Mouse (Mus musculus) kidney, adult 2 months (tissue): Measurements from ENCODE around the gene Atg4c. TPM values are rescaled to one million over a fixed set of nuclear protein-coding genes. Genes with fewer than 3 reads are reported as not detected.
A peak's percentile ranks its signal among the peaks of the same experiment; 100 is the strongest.

Experiments used
- DNase-seq: peaks from one replicate; pipeline ENCODE4 v3.0.0; 2021
- H3K27ac ChIP-seq: fragments of 200-500 bp; 2 replicates; pipeline ENCODE4 v1.5.1; 2012; ENCODE audit warnings: low read depth, low read length, control low read depth, inconsistent platforms; ENCODE audit not compliant: insufficient read depth
- H3K27me3 ChIP-seq: fragments of 200-500 bp; replicated peaks from 2 replicates; pipeline ENCODE4 v1.6.1; 2012; ENCODE audit warnings: mild to moderate bottlenecking, moderate library complexity, low read length, inconsistent platforms; ENCODE audit not compliant: control insufficient read depth, insufficient read depth
- H3K36me3 ChIP-seq: fragments of 200-500 bp; 2 replicates; pipeline ENCODE4 v1.6.1; 2012; ENCODE audit warnings: mild to moderate bottlenecking, moderate library complexity, low read length, inconsistent platforms; ENCODE audit not compliant: control insufficient read depth, insufficient read depth
- H3K4me1 ChIP-seq: fragments of 200-500 bp; 2 replicates; pipeline ENCODE4 v1.6.1; 2011; ENCODE audit warnings: low read length; ENCODE audit not compliant: control insufficient read depth, insufficient read depth
- H3K4me3 ChIP-seq: fragments of 200-500 bp; 2 replicates; pipeline ENCODE4 v1.5.1; 2011; ENCODE audit warnings: mild to moderate bottlenecking, low read depth, low read length, control low read depth; ENCODE audit not compliant: insufficient read depth
- CTCF ChIP-seq: fragments of 200-500 bp; conservative IDR thresholded peaks from 2 replicates; pipeline ENCODE4 v1.5.1; 2011; ENCODE audit warnings: low read depth, mild to moderate bottlenecking, control low read depth, low read length, moderate library complexity, mixed read lengths; ENCODE audit not compliant: insufficient read depth, insufficient read length
- POLR2A ChIP-seq: fragments of 200-500 bp; IDR thresholded peaks from one replicate; pipeline ENCODE4 v1.6.1; 2011; ENCODE audit warnings: low read depth, low read length, control low read depth
- WGBS: fragments of 180-500 bp; shearing (Covaris S2); methylation state at CpG from one replicate; pipeline ENCODE4 v1.1.7; 2018; 5-methylcytosine and 5-hydroxymethylcytosine counted together
- polyA plus RNA-seq: library from polyadenylated mRNA; depleted of rRNA; stranded (reverse); fragments of >200 nt; gene quantifications from 2 replicates; pipeline ENCODE4 v1.2.3, GENCODE M21; 2012

Gene Atg4c
- polyA plus RNA-seq, 1 experiment = 5.4 TPM

DNA sequence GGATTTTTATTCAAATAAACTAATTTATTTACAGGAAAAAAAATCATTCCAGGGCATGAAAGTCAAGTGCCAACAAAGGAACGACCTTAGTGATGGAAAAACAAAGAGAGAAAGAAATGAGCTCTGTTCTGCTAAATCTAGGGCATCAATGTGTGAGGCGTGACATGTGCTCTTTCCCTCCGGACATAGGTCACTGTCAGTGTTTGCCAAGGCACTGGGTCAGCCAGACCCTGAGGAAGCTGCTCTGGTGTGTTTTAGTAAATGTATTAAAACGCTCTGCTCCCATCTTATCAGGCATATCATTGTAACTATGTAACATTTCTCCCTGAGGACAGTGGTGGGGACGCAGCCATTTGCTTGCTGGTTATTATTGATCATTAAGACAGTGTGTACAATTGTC, 14.9 kb upstream of the Atg4c start:
- WGBS = 53% methylated on average over 5 of the region's 5 CpGs
- Histone ChIP-seq H3K36me3 (no peaks in the 10 kb centered on the region), H3K4me3 (no peak overlapping the region), H3K27ac (no peak overlapping the region), H3K4me1 (no peaks in the 10 kb centered on the region), H3K27me3 (no peaks in the 10 kb centered on the region)
- TF ChIP-seq POLR2A (no peak), CTCF (no peak)
- peak; percentile 27 for DNase-seq

DNA sequence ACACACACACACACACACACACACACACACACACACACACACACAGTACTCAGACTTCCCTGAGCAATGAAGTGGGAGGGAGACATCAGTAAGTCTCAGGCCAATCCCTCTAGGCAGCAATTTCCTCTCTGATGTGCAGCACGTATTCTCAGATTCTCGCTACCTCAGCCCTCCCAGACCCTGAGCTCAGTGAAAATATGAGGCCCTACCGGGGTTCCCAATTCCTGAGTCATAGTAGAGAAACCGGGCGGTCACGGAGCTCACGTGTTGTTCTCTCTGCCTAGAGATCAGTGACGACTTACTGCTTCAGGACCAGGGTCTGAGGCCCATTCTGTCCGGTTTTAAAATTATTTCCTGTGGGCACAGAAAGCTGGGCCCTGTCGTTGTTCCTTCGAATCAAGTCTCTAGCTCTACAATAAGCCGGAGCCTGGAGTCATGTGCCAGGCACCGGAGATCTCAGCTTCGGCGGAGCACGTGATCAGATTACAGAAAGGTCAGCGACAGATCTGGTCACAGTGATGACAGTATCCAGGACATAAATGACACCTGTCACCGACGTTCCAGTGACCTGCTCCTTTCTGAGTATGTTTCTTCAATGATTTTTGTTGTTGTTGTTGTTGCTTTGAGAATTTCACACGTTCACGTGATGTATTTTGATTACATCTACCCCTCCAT, 14.2 kb upstream of the Atg4c start:
- WGBS = 55% methylated on average over 21 of the region's 21 CpGs
- no peak overlapping the region for H3K27ac ChIP-seq
- H3K27me3 ChIP-seq = no peaks in the 10 kb centered on the region
- DNase-seq = no peak
- H3K4me1 ChIP-seq = no peaks in the 10 kb centered on the region
- TF ChIP-seq CTCF (no peak), POLR2A (no peak)
- no peaks in the 10 kb centered on the region for H3K36me3 ChIP-seq
- no peak overlapping the region for H3K4me3 ChIP-seq

DNA sequence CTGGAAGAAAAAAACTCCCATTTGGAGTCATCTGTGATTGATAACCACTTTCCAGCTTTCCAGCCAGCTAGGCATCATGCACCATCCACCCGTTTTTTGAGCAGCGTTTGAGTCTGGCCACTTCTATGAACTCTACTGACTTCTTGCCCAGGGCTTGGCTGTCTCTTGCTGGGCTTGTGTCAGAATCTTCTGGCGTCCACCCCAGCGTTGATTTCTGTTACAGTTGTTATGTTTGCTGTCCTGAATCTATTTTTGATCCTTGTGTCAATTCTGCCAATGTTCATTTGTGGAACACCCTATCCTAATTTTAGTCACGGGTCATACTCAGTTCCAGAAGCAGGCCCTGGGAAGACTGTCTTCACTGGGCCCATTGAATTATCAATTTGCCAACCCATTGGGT, 12.8 kb upstream of the Atg4c start:
- WGBS = 71% methylated on average over 5 of the region's 5 CpGs
- H3K36me3 ChIP-seq = no peaks in the 10 kb centered on the region
- H3K4me3 ChIP-seq = no peak overlapping the region
- H3K27ac ChIP-seq = no peak overlapping the region
- H3K27me3 ChIP-seq = no peaks in the 10 kb centered on the region
- TF ChIP-seq POLR2A (no peak), CTCF (no peak)
- H3K4me1 ChIP-seq = peaks cover 2% of the 10 kb centered on the region; the same call in 1 of the 2 replicates
- DNase-seq = peak; percentile 24

DNA sequence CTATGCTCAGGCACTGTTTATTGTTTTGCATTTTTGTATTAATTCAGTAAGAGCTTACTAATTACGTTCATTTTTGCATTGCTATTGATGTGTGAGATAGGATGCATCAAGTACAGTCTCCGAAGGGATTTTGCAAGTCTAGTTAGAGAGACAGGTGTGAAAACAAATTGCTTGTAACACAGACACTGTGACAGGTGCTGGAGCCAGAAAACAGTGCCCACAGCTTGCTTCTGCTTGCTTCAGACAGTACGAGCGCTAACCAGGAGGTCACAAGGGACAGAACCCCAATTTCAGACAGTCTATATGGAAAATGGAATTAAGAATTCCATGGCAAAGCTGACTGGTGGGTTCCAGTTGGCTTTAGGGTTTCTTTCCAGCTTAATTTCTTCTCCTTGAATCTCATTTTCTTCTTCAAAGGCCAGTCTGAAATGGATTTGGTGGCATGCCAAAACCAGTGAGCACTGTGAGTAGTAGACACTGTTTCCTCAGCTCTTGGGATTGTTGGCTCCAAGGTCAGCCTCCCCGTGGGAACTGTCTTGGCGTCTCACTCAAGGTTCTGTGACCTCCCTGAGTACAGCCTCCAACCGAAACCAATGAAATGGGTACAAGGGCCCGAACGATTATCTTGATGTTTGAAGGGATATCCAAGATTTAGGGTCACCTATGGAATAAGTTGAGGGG, 11.9 kb upstream of the Atg4c start:
- H3K4me3 ChIP-seq = no peak overlapping the region
- TF ChIP-seq CTCF (no peak), POLR2A (no peak)
- H3K4me1 ChIP-seq = peaks cover 2% of the 10 kb centered on the region; the same call in 1 of the 2 replicates
- 63% methylated on average over 9 of the region's 9 CpGs for WGBS
- H3K36me3 ChIP-seq = no peaks in the 10 kb centered on the region
- peak; percentile 50 for DNase-seq
- no peak overlapping the region for H3K27ac ChIP-seq
- H3K27me3 ChIP-seq = no peaks in the 10 kb centered on the region

DNA sequence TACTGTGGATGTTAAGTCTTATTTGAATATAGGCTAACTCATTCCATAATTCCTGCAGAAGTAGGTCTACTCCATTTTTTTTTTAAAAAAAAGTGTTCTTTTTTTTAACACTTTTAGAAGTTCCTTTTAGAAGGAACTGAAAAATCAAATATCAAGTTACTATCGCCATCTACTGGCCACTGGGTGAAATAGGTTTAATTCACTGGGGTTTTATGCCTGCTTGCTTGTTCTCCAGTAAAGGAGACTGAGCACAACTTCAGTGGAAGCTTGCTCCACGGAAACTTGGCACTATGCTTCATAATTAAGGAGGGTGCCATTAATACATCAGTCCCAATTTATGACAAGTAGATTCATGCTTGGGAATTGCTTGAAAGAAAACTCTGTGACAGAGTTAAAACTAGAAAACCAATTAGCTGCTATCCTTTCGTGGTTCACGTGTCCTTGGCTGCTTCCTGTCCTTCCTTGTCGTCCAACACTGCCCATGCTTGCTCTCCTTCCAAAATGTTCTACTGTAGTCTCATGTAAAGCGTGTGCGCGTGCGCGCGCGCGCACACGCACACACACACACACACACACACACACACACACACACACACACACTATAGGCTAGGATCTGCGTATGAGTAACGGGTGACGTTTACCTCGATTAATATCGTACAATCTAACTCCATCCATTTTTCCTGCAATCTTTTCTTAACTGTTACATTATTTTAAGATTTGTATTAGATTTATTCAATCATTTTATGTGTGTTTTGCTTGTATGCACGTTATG, 10.9 kb upstream of the Atg4c start:
- peaks cover 2% of the 10 kb centered on the region; the same call in 1 of the 2 replicates for H3K4me1 ChIP-seq
- no peaks in the 10 kb centered on the region for H3K27me3 ChIP-seq
- peak; percentile 51 for DNase-seq
- no peak overlapping the region for H3K4me3 ChIP-seq
- H3K36me3 ChIP-seq = no peaks in the 10 kb centered on the region
- H3K27ac ChIP-seq = no peak overlapping the region
- no peak for TF ChIP-seq POLR2A
- 0 out of 2 replicates have a peak, but pooled peaks have one; percentile 16 for TF ChIP-seq CTCF
- WGBS = 73% methylated on average over 20 of the region's 20 CpGs

DNA sequence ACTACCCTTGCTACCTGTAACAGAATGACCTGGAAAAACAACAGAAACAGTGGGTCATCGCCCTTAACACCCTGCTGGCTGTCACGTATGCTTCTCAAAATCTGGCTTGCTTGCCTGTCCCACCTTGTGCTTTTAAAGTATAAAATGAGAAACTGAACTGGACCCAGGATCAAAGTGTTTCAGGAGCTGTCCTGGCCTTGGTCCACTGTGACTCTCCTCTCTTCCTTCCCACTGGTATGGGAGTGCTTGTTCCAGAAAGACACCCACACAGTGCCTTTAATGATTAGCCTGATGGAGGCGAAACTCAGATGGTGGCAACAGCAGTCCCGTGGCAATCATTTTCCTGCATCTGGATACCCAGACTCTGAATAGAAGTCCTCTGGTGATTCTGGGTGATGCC, 9.1 kb upstream of the Atg4c start:
- peak; percentile 51 for DNase-seq
- TF ChIP-seq POLR2A (no peak), CTCF (no peak)
- no peak overlapping the region for H3K4me3 ChIP-seq
- H3K27ac ChIP-seq = no peak overlapping the region
- no peaks in the 10 kb centered on the region for H3K36me3 ChIP-seq
- peaks cover 2% of the 10 kb centered on the region; the same call in 1 of the 2 replicates for H3K4me1 ChIP-seq
- WGBS = 41% methylated on average over 4 of the region's 4 CpGs
- no peaks in the 10 kb centered on the region for H3K27me3 ChIP-seq

DNA sequence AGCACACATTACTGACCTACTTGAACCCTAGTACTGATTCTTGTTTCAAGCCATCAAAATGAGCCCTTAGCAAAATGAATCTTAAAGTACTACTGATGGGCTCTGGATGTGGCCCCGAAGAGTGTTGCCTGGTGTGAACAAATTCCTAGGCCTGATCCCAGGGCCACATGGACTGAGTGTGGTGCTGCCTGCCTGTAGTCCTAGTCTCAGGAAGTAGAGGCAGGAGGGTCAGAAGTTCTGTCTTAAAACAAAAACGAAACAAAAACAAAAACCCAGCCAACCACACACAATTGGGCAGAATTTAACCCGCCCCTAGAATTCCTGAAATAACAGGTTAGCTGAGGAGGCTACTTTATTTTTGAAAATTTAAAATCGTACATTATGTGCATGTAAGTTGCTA, 8.4 kb upstream of the Atg4c start:
- Histone ChIP-seq H3K27ac (no peak overlapping the region), H3K4me1 (peaks cover 2% of the 10 kb centered on the region; the same call in 1 of the 2 replicates), H3K27me3 (no peaks in the 10 kb centered on the region), H3K36me3 (no peaks in the 10 kb centered on the region), H3K4me3 (no peak overlapping the region)
- TF ChIP-seq POLR2A (no peak), CTCF (no peak)
- 44% methylated on average over 4 of the region's 4 CpGs for WGBS
- DNase-seq = no peak
